Mouse (Mus musculus) hindbrain, embryonic 13.5 days (tissue): ENCODE results near the gene Sirpb1c. TPM values are rescaled to one million over a fixed set of nuclear protein-coding genes. Genes with fewer than 3 reads are reported as not detected.
"Not testable (repeated sequence)": the region's sequence is repeated elsewhere in the genome, so short reads cannot be mapped to it uniquely, and the experiment has no call there.

Experiments
- ATAC-seq: fragments of 200-750 bp; cut with Nextera tagmentation; 2 replicates; pipeline ENCODE4 v1.8.0; 2017; ENCODE audit warnings: moderate TSS enrichment; ENCODE audit not compliant: low FRiP score
- H3K27ac ChIP-seq: fragments of 300-500 bp; sonication (generic); 2 replicates; pipeline ENCODE4 v1.5.1; 2015; ENCODE audit warnings: inconsistent platforms, mild to moderate bottlenecking, moderate library complexity
- H3K27me3 ChIP-seq: fragments of 300-500 bp; sonication (generic); 2 replicates; pipeline ENCODE4 v1.6.1; 2015; ENCODE audit warnings: mild to moderate bottlenecking, inconsistent platforms
- H3K36me3 ChIP-seq: fragments of 300-500 bp; sonication (generic); 2 replicates; pipeline ENCODE4 v1.6.1; 2015; ENCODE audit warnings: mild to moderate bottlenecking, inconsistent platforms
- H3K4me1 ChIP-seq: fragments of 300-500 bp; sonication (generic); replicated peaks from 2 replicates; pipeline ENCODE4 v1.6.1; 2015; ENCODE audit warnings: inconsistent platforms
- H3K4me2 ChIP-seq: fragments of 300-500 bp; sonication (generic); 2 replicates; pipeline ENCODE4 v1.6.1; 2015; ENCODE audit warnings: inconsistent platforms, mild to moderate bottlenecking, moderate library complexity
- H3K4me3 ChIP-seq: fragments of 300-500 bp; sonication (generic); 2 replicates; pipeline ENCODE4 v1.5.1; 2015; ENCODE audit warnings: mild to moderate bottlenecking, inconsistent platforms
- H3K9ac ChIP-seq: fragments of 300-500 bp; sonication (generic); 2 replicates; pipeline ENCODE4 v1.6.1; 2015; ENCODE audit warnings: mild to moderate bottlenecking, inconsistent platforms
- H3K9me3 ChIP-seq: fragments of 300-500 bp; sonication (generic); 2 replicates; pipeline ENCODE4 v1.6.1; 2016; ENCODE audit warnings: inconsistent platforms
- WGBS: fragments of 180-500 bp; shearing (Covaris S2); methylation state at CpG from one replicate; pipeline ENCODE4 v1.1.7; 2015; 5-methylcytosine and 5-hydroxymethylcytosine counted together
- polyA plus RNA-seq: library from polyadenylated mRNA; unstranded; fragments of >200 nt; fragmentation: Nextera tagmentation; extraction: Ambion mirVana; gene quantifications from 2 replicates; pipeline ENCODE4 v1.2.1, GENCODE M21; 2015

Gene Sirpb1c
- polyA plus RNA-seq: not detected in 2 replicates

DNA sequence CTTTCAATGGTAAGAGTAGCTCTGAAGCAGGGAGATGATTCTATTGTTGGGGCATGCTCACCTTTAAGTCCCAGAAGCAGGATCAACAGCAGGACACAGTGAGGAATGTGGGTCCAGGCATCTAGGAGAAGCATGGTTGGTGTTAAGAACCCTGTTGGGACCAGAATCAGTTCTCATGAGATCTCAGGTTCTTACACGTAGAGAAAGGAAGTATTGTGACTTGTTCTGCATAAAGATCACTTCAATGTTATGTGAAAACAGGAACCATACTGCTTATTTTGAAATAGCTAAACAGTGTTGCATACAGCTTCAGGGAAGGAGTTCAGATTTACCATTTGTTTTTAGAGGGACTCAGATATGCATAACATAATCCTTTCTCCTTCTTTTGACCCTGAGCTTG lies at the start of gene Sirpb1c:
Sirpb1c (minus strand) TSS at position 249 of the 400 bp plus-strand sequence.
- not testable (repeated sequence) for H3K27ac ChIP-seq, H3K4me2 ChIP-seq, H3K4me3 ChIP-seq, H3K27me3 ChIP-seq, H3K9ac ChIP-seq, H3K9me3 ChIP-seq, H3K36me3 ChIP-seq, ATAC-seq, H3K4me1 ChIP-seq
- WGBS: 64% methylated on average over 1 of the region's 1 CpGs

DNA sequence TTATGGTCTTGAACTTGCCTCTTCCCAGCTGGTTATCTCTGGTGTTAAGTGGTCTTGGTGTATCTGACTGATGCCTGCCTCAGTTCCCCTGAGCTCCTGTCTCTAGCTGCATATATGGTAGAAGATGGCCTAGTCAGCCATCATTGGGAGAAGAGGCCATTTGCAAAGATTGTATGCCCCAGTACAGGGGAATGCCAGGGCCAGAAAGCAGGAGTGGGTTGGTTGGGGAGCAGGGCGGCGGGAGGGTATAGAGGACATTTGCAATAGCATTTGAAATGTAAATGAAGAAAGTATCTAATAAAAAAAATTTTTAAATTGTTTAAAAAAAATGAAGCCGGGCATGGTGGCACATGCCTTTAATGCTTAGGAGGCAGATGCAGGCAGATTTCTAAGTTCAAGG lies 38.1 kb upstream of the Sirpb1c start:
- Histone ChIP-seq H3K36me3 (no peaks in the 10 kb centered on the region), H3K27ac (no peak overlapping the region), H3K4me1 (no peaks in the 10 kb centered on the region), H3K4me3 (no peak overlapping the region), H3K9ac (no peak overlapping the region), H3K9me3 (no peaks in the 10 kb centered on the region), H3K27me3 (no peaks in the 10 kb centered on the region), H3K4me2 (no peak overlapping the region)
- no peak for ATAC-seq
- 95% methylated on average over 3 of the region's 3 CpGs for WGBS

DNA sequence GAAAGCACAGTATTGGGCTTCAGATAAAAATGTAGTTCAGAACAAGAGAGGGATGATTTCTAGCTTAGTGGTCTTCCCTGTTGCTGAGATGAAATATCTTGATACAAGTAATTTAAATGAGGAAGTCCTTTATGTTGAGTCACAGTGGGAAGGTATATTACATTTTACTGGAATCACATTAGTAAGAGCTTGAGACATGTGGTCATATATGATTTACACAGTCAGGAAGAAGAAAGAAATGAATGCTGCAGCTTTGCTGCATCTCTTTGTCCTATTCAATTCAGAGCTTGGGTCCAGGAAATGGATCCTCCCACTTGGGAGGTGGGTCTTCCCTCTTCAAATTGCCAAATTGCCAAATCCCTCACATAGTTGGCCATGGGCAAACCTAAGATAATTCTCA lies 7.4 kb upstream of the Sirpb1c start:
- H3K9me3 ChIP-seq, H3K36me3 ChIP-seq, H3K27ac ChIP-seq, H3K27me3 ChIP-seq, H3K4me1 ChIP-seq, ATAC-seq, H3K4me2 ChIP-seq, H3K4me3 ChIP-seq, H3K9ac ChIP-seq: not testable (repeated sequence)

DNA sequence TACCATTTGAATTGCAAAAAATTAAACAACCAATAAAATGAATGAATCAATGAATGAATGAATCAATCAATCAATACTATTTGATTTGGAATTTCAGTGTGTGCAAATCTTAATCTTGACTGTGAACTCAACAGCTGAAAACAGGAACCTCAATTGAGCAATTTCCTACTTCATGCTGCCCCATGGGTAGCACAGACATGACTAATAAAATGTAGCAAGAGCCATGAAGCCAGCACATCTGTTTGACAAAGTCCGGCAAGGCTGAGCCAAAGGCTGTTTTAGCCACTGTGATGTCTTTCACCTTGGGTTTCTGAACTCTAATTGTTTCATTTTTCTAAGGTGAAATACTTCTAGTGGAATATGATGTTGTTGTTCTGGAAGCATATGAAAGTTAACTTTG lies 1.6 kb upstream of the Sirpb1c start:
- Histone ChIP-seq H3K27ac (no peak overlapping the region), H3K4me1 (no peaks in the 10 kb centered on the region), H3K27me3 (no peaks in the 10 kb centered on the region), H3K36me3 (no peaks in the 10 kb centered on the region), H3K9ac (no peak overlapping the region), H3K4me2 (no peak overlapping the region), H3K4me3 (no peak overlapping the region), H3K9me3 (peaks cover 4% of the 10 kb centered on the region; the same call in 1 of the 2 replicates)
- no peak for ATAC-seq
- 95% methylated on average over 1 of the region's 1 CpGs for WGBS

DNA sequence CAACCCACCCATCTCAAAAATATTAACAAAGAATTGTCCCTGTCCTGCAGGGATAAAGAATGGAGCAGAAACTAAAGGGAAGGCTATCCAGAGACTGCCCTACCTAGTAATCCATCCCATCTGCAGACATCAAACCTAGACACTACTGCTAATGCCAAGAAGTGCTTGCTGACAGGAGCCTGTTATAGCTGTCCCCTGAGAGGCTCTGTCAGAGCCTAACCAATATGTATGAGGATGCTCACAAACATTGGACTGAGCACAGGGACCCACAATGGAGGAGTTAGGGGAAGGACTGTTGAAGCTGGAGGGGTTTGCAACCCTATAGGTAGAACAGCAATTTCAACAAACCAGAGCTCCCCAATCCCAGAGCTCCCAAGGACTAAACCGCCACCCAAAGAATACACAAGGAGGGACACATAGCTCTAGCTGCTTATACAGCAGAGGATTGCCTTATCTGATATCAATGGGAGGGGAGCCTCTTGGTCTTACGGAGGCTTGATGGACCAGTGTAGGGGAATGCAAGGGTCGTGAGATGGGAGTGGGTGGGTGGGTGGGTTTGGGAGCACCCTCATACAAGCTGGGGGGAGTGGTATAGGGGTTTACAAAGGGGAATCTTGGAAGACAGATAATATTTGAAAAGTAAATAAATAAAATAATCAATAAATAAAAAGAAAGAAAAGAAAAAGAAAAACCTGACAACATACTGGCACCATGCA lies 838 bp downstream of the Sirpb1c start:
- Histone ChIP-seq H3K27ac (no peak overlapping the region), H3K9me3 (peaks cover 4% of the 10 kb centered on the region; the same call in 1 of the 2 replicates), H3K27me3 (no peaks in the 10 kb centered on the region), H3K9ac (no peak overlapping the region), H3K4me1 (no peaks in the 10 kb centered on the region), H3K4me2 (no peak overlapping the region), H3K36me3 (no peaks in the 10 kb centered on the region), H3K4me3 (no peak overlapping the region)
- WGBS: 87% methylated on average over 3 of the region's 3 CpGs
- no peak; the same call in 1 of the 2 replicates for ATAC-seq

DNA sequence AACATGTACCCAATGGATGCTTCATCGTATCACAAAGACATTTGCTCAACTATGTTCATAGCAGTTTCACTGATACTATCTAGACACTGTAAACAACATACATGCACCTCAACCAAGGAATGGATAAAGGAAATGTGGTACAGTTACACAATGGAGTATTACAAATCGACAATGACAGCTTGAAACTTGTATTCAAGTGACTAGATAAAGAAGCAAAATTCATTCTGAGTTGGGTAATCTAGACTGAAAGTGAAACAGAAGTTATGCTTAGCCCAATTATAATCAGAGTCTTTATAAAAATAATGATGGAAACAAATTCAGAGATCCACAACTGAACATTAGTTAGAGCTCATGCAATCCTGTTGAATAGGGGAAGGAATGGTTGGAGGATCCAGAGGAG lies 74.7 kb downstream of the Sirpb1c start:
- not testable (repeated sequence) for H3K9me3 ChIP-seq, H3K27ac ChIP-seq, H3K9ac ChIP-seq, H3K4me1 ChIP-seq, H3K36me3 ChIP-seq, H3K27me3 ChIP-seq, H3K4me2 ChIP-seq, ATAC-seq, H3K4me3 ChIP-seq
- WGBS: 78% methylated on average over 2 of the region's 2 CpGs

Other genes with a start within 250 kb of the Sirpb1c start
- gene Gm5150, start 157.9 kb upstream of the Sirpb1c start, polyA plus RNA-seq: not detected in 2 replicates